Mouse (Mus musculus) CD4-positive, CD25-positive, alpha-beta regulatory T cell, adult 4 months (primary cell): ENCODE measurements around the gene Vmn1r83. TPM values are rescaled to one million over a fixed set of nuclear protein-coding genes. Genes with fewer than 3 reads are reported as not detected.

Experiments
- ATAC-seq: one replicate; pipeline ENCODE4 v1.8.0; 2017
- polyA plus RNA-seq, 2 experiments: library from polyadenylated mRNA; unstranded; fragments of 100-300 nt; shearing (Covaris generic); gene quantifications; one replicate each; pipeline ENCODE4 v1.2.1; 2017

Vmn1r83 gene
- not detected for polyA plus RNA-seq

GRCm38 (mm10) chr7:12329381-12329780 is at the start of gene Vmn1r83:
Gene Vmn1r83, minus strand, starts transcription at chr7:12329481.
- ATAC-seq, result no peak

DNA sequence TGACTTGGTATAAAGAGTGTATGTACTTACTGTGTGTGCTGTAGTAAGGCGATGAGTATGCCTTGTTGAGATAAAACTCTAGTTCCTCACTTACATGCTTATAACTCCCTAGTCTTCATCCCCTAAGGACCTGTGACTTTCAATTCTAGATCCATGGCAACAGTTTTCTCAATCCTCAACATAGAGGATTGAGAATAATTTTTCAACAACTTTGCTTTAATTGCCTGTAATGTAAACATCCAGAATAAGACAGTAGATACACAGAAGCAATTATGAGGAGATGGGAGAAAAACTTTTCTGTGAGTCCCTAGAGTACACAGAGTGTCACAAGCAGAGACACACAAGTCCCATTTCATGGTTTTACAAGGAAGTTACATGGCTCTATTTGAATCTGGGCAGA is 39.9 kb upstream of the Vmn1r83 start, which contains the start of gene Vmn1r84:
TSS of gene Vmn1r84 (minus strand) at position 101 of the 400 bp plus-strand sequence.
- ATAC-seq, result no peak

DNA sequence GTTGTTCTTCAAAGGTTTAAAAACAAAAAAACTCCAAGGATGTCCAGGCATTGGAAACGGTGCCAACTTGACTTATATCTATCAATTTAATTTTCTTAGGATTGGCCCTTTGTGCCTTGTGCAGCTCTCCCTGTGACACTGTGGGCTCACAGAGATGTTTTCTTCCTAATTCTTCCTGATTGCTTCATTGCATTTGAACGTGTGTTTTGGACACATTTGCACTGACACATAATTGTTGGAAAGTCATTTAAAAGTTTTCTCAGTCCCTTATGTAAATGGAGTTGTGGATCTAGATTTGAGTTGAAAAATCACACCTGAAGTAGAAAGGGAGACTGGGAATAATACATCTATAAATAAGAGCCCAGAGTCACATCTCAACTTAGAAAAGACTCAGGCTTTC is 29.2 kb downstream of the Vmn1r83 start, which contains the start of gene Vmn1r82:
TSS of gene Vmn1r82 (plus strand) at position 301 of the 400 bp plus-strand sequence.
- ATAC-seq, result no peak

Other genes starting within 250 kb of the Vmn1r83 start
- not detected for gene Vmn1r78, start 179.2 kb downstream of the Vmn1r83 start, polyA plus RNA-seq
- gene Vmn1r79, start 158.2 kb downstream of the Vmn1r83 start, polyA plus RNA-seq, result under 1 TPM in 1 of 2 experiments, not detected in 1; 0.24 TPM
- gene Vmn1r80, start 140.2 kb downstream of the Vmn1r83 start, polyA plus RNA-seq, result under 1 TPM in 1 of 2 experiments, not detected in 1; 0.16 TPM
- gene Vmn1r81, start 61.2 kb downstream of the Vmn1r83 start, polyA plus RNA-seq, result under 1 TPM in 1 of 2 experiments, not detected in 1; 0.08 TPM
- gene Vmn1r82, start 29.1 kb downstream of the Vmn1r83 start, polyA plus RNA-seq, result not detected
- under 1 TPM in 1 of 2 experiments, not detected in 1; 0.11 TPM for gene Vmn1r84, start 39.8 kb upstream of the Vmn1r83 start, polyA plus RNA-seq
- 1 to 10 TPM; 2.6 to 5.5 TPM for gene Zfp551, start 93.3 kb upstream of the Vmn1r83 start, polyA plus RNA-seq
- gene Zfp606, start 148.8 kb upstream of the Vmn1r83 start, polyA plus RNA-seq, result 1 to 10 TPM; 7.8 to 8.3 TPM
- gene 2900092C05Rik, start 183.0 kb upstream of the Vmn1r83 start, polyA plus RNA-seq, result not detected